Mouse (Mus musculus) ES-Bruce4 (cell line): ENCODE results near the gene Olfr718-ps1. TPM values are rescaled to one million over a fixed set of nuclear protein-coding genes. Genes with fewer than 3 reads are reported as not detected.

Experiments
- H3K27ac ChIP-seq: 2 replicates; pipeline ENCODE4 v1.5.1; 2012; ENCODE audit warnings: low read length, inconsistent platforms; ENCODE audit not compliant: insufficient read depth
- H3K27me3 ChIP-seq: 2 replicates; pipeline ENCODE4 v1.6.1; 2012; ENCODE audit warnings: mild to moderate bottlenecking, low read length, inconsistent platforms; ENCODE audit not compliant: control insufficient read depth, poor library complexity, insufficient read depth, severe bottlenecking
- H3K36me3 ChIP-seq: 2 replicates; pipeline ENCODE4 v1.6.1; 2012; ENCODE audit warnings: inconsistent platforms, mild to moderate bottlenecking, low read length, moderate library complexity; ENCODE audit not compliant: control insufficient read depth, poor library complexity, insufficient read depth, severe bottlenecking
- H3K4me1 ChIP-seq: one replicate; pipeline ENCODE4 v1.8.1; 2011; ENCODE audit warnings: low read length; ENCODE audit not compliant: control insufficient read depth, insufficient read depth
- H3K4me3 ChIP-seq: 2 replicates; pipeline ENCODE4 v1.5.1; 2011; ENCODE audit warnings: low read depth, mild to moderate bottlenecking, low read length
- H3K9ac ChIP-seq: 2 replicates; pipeline ENCODE4 v1.6.1; 2012; ENCODE audit warnings: low read depth, mild to moderate bottlenecking, inconsistent platforms; ENCODE audit not compliant: poor library complexity, severe bottlenecking
- H3K9me3 ChIP-seq: replicated peaks from 2 replicates; pipeline ENCODE4 v1.6.1; 2012; ENCODE audit warnings: mild to moderate bottlenecking, low read length, inconsistent platforms; ENCODE audit not compliant: control insufficient read depth, poor library complexity, insufficient read depth, severe bottlenecking
- CTCF ChIP-seq: IDR thresholded peaks from one replicate; pipeline ENCODE4 v1.8.1; 2011; ENCODE audit warnings: low read depth, low read length
- EP300 ChIP-seq: IDR thresholded peaks from 2 replicates; pipeline ENCODE4 v1.6.1; 2011; ENCODE audit warnings: low read depth, low read length; ENCODE audit not compliant: insufficient read depth
- POLR2A ChIP-seq: IDR thresholded peaks from one replicate; pipeline ENCODE4 v1.8.1; 2011; ENCODE audit warnings: low read length; ENCODE audit not compliant: insufficient read depth
- polyA plus RNA-seq: library from polyadenylated mRNA; stranded (reverse); fragments of >200 nt; gene quantifications from 2 replicates; pipeline ENCODE4 v1.2.4, GENCODE M21; 2011; ENCODE audit warnings: low read depth; ENCODE audit not compliant: missing spikeins, insufficient read depth, insufficient read length

Gene Olfr718-ps1
- polyA plus RNA-seq, 1 experiment: 0.42 TPM

- no peaks in the 10 kb centered on the region for H3K27me3 ChIP-seq
- H3K36me3 ChIP-seq: no peaks in the 10 kb centered on the region
- no peak overlapping the region for H3K27ac ChIP-seq
- H3K4me1 ChIP-seq: no peaks in the 10 kb centered on the region
- H3K9me3 ChIP-seq: peaks cover 38% of the 10 kb centered on the region
- TF ChIP-seq CTCF: no peak
- no peak for TF ChIP-seq POLR2A
- no peak for TF ChIP-seq EP300
- H3K9ac ChIP-seq: no peak overlapping the region
- H3K4me3 ChIP-seq: no peak overlapping the region
These were observed 14.4 kb downstream of the Olfr718-ps1 start for GRCm38 (mm10) chr5:143132935-143133514.

- H3K4me1 ChIP-seq: no peaks in the 10 kb centered on the region
- H3K9me3 ChIP-seq: peaks cover 43% of the 10 kb centered on the region
- H3K4me3 ChIP-seq: no peak overlapping the region
- no peaks in the 10 kb centered on the region for H3K36me3 ChIP-seq
- no peak overlapping the region for H3K27ac ChIP-seq
- H3K9ac ChIP-seq: no peak overlapping the region
- H3K27me3 ChIP-seq: no peaks in the 10 kb centered on the region
- TF ChIP-seq EP300 (no peak), CTCF (peak; percentile 38), POLR2A (no peak)
These were observed 17.0 kb downstream of the Olfr718-ps1 start for GRCm38 (mm10) chr5:143130342-143130741.

GRCm38 (mm10) chr5:143129101-143129500, 18.3 kb downstream of the Olfr718-ps1 start:
- Histone ChIP-seq H3K9ac (no peak overlapping the region), H3K27ac (no peak overlapping the region), H3K4me3 (no peak overlapping the region), H3K9me3 (peaks cover 36% of the 10 kb centered on the region), H3K36me3 (no peaks in the 10 kb centered on the region), H3K27me3 (no peaks in the 10 kb centered on the region), H3K4me1 (peaks cover under 1% of the 10 kb centered on the region)
- TF ChIP-seq EP300: no peak
- no peak for TF ChIP-seq CTCF
- TF ChIP-seq POLR2A: no peak

GRCm38 (mm10) chr5:143127837-143128236, 19.5 kb downstream of the Olfr718-ps1 start:
- Histone ChIP-seq H3K27me3 (no peaks in the 10 kb centered on the region), H3K36me3 (no peaks in the 10 kb centered on the region), H3K4me1 (peaks cover 6% of the 10 kb centered on the region), H3K9me3 (peaks cover 28% of the 10 kb centered on the region), H3K27ac (peak overlapping the region; percentile 34), H3K9ac (no peak overlapping the region), H3K4me3 (no peak overlapping the region)
- TF ChIP-seq EP300: no peak
- TF ChIP-seq POLR2A: no peak
- TF ChIP-seq CTCF: no peak

- no peak for TF ChIP-seq CTCF
- no peak for TF ChIP-seq POLR2A
- TF ChIP-seq EP300: peak; percentile 85
- no peaks in the 10 kb centered on the region for H3K27me3 ChIP-seq
- H3K4me1 ChIP-seq: peaks cover 6% of the 10 kb centered on the region
- H3K9me3 ChIP-seq: peaks cover 23% of the 10 kb centered on the region
- no peaks in the 10 kb centered on the region for H3K36me3 ChIP-seq
- H3K4me3 ChIP-seq: no peak overlapping the region
- peak overlapping the region; percentile 56 for H3K27ac ChIP-seq
- no peak overlapping the region for H3K9ac ChIP-seq
These were observed 20.5 kb downstream of the Olfr718-ps1 start for GRCm38 (mm10) chr5:143126908-143127307.

GRCm38 (mm10) chr5:143126089-143126488, 21.3 kb downstream of the Olfr718-ps1 start:
- Histone ChIP-seq H3K4me3 (no peak overlapping the region), H3K9ac (no peak overlapping the region), H3K27me3 (no peaks in the 10 kb centered on the region), H3K36me3 (no peaks in the 10 kb centered on the region), H3K9me3 (peaks cover 23% of the 10 kb centered on the region), H3K27ac (peak overlapping the region; percentile 87), H3K4me1 (peaks cover 7% of the 10 kb centered on the region)
- no peak for TF ChIP-seq CTCF
- TF ChIP-seq EP300: no peak
